Mouse (Mus musculus) left cerebral cortex, postnatal 36 days (tissue): Measurements from ENCODE around the gene Ccnl2. TPM values are rescaled to one million over a fixed set of nuclear protein-coding genes. Genes with fewer than 3 reads are reported as not detected.
A peak's percentile ranks its signal among the peaks of the same experiment; 100 is the strongest.
"Not testable (repeated sequence)": the region's sequence is repeated elsewhere in the genome, so short reads cannot be mapped to it uniquely, and the experiment has no call there.

Source experiments
- DNase-seq, 2 experiments: peaks; one replicate each; pipeline ENCODE4 v3.0.0; 2021 to 2022; ENCODE audit warnings: low spot score in 2 of 2, mixed read lengths in 1 of 2
- intact Hi-C: fragments of 180-260 bp; cut with DNase I; formaldehyde crosslinking; loops from one replicate; pipeline ENCODE4 v1.15.1; 2025
- total RNA-seq, 2 experiments: library from RNA; stranded (reverse); gene quantifications; 2 replicates each; pipeline ENCODE4 v1.2.3; 2021

Ccnl2 gene
- total RNA-seq, 2 experiments from 2014 or later, result 50.4 to 84.5 TPM

DNA sequence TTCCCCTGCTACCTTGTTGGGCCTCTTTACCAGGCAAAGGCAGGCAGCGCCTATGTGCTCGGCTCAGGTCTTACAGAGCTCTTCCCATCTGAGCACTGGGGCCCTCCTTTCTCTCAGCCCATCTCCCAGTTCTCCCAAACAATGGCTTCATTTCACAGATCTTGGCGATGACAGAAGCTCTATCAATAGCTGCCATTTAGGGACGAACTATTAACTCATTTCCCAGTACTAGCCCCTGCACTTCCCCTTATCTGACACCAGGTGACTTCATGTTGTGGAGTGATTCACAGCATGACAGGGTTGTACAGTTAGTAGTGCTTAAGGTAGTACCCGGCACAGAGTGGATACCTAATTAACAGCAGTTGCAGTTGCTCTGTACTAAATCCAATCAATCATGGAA lies 26.5 kb upstream of the Ccnl2 start, which contains the start of gene Tmem88b:
Gene Tmem88b, minus strand, starts transcription at position 56 of the 400 bp plus-strand sequence.
- no peak for DNase-seq
- intact Hi-C loops, result loop anchor here (2.0 kb wide), 1 partner anchor 15 kb away; no protein-coding TSS in a partner anchor

DNA sequence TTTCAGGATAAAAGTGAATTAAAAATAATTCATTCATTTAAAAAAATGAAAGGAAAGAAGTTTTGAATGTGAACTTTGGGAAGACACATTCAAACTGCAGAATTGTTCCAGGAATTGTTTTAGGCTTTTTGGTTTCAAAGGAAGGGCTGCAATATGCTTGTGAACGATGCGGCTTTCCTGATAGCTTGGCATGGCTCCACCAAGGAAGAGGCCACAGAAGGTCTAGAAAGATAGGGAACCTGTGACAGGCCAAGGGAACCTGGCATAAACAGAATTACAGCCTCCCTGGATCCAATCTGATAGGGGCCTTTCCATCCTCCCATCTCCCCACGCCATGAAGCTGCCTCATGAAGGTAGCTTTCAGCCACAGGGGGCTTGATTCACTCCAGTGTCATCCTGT lies 24.0 kb upstream of the Ccnl2 start:
- intact Hi-C loops, result no loop called here
- DNase-seq, result no peak

DNA sequence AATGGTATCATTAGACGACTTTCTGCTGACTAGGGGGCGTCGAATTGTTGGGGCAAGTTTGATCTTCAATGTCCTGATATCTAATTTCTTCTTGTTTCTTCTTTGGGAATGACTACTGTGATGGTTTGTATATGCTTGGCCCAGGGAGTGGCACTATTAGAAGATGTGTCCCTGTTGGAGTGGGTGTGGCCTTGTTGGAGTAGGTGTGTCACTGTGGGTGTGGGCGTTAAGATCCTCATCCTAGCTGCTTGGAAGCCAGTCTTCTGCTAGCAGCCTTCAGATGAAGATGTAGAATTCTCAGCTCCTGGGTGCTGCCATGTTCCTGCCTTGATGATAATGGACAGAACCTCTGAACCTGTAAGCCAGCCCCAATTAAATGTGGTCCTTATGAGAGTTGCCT lies 23.5 kb upstream of the Ccnl2 start:
- DNase-seq, intact Hi-C loops: not testable (repeated sequence)

DNA sequence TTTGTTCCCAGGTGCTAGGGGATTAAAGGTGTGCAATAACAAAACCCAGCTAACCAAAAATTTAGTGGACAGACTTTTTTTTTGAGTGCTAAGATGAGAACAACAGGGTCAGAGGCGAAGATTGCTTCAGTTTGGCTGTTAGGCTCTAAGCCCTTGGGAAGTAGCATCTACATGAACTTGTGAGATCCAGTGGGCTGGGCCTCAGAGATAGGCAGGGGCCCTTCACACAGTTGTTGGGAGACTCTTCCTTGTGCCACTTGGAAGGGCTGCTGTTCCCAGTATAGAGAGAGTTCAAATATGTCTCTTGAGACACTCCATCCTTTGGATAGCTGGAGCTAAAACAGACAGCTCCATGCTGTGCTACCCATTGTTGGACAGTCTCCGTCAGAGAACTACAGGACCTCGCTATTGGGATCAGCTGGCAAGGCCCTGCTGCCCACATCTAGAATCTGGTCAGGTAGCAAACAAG lies 22.2 kb upstream of the Ccnl2 start, which contains the start of gene Ankrd65:
Gene Ankrd65, plus strand, starts transcription at position 419 of the 469 bp plus-strand sequence.
- no peak for DNase-seq
- intact Hi-C loops, result no loop called here

DNA sequence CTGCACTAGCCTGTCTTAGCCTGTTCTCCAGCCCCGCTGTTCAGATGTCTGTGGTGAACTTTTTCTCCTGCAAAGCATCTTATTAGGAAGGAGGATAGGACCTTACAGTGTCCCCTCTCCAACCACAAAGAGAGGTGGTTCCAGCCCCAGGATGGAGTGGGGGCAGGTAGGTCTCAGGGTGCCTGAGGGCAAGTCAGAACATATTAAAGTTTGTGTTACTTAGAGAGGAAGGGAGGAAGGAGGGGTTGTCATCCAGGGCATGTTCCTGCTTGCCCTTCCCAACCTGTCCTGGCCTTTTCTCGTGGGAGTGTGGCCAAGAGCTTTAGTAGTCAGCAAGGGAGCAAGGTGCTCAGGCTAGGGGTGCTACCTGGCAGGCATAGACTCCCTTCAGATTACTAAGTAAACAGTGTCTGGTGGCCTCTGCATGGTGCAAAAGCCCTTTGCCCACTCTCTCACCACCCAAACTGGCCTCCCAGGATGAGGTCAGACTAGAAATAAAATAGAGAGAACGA lies 21.6 kb upstream of the Ccnl2 start:
- intact Hi-C loops, result no loop called here
- DNase-seq, result no peak

- intact Hi-C loops, result no loop called here
- no peak for DNase-seq
These were observed 20.9 kb upstream of the Ccnl2 start for GRCm38 (mm10) chr4:155791240-155791933.

DNA sequence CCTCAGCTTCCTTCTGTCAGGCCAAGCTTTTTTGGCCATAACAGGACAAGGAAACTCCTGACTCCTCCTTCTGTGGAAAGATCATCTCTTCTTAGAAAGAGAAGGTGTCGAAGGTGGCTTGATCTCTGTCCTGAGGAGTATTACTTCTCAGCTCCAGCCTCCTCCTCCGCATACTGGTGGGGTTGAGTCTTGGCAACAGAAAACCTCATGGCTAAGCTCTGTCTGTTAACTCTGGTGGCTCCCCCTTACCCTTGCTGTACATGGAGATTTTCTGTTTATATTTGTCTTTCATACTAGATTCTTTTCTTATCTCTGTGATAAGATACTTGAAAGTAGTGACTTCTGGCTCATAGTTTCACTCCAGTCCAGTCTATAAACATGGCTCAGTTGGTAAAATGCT lies 18.6 kb upstream of the Ccnl2 start:
- DNase-seq, result no peak
- intact Hi-C loops, result no loop called here

GRCm38 (mm10) chr4:155802075-155802474 lies 10.2 kb upstream of the Ccnl2 start:
- no peak for DNase-seq
- intact Hi-C loops, result no loop called here

DNA sequence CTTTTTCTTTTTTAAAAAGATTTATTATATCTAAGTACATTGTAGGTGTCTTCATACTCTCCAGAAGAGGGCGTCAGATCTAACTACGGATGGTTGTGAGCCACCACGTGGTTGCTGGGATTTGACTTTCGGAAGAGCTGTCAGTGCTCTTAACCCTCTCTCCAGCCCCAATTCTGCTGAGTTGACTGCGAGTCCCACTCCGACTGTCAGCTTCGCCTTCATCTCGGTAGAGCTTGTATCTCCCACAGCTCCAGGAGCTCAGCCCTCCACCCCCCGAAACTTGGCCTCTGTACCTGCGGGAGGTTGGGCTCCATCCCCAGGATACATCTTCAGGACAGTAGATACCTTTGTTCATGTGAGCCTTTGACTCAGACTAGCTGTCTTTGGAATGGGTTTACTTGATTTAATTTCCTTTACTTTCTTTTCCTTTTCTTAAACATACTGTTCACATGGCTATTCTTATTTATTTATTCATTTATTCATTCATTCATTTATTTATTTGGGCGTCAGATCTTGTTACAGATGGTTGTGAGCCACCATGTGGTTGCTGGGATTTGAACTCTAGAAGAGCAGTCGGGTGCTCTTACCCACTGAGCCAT lies 9.4 kb upstream of the Ccnl2 start, which contains the start of gene Mrpl20:
Gene Mrpl20, plus strand, starts transcription at position 138 of the 599 bp plus-strand sequence.
- no peak for DNase-seq
- intact Hi-C loops, result no loop called here

DNA sequence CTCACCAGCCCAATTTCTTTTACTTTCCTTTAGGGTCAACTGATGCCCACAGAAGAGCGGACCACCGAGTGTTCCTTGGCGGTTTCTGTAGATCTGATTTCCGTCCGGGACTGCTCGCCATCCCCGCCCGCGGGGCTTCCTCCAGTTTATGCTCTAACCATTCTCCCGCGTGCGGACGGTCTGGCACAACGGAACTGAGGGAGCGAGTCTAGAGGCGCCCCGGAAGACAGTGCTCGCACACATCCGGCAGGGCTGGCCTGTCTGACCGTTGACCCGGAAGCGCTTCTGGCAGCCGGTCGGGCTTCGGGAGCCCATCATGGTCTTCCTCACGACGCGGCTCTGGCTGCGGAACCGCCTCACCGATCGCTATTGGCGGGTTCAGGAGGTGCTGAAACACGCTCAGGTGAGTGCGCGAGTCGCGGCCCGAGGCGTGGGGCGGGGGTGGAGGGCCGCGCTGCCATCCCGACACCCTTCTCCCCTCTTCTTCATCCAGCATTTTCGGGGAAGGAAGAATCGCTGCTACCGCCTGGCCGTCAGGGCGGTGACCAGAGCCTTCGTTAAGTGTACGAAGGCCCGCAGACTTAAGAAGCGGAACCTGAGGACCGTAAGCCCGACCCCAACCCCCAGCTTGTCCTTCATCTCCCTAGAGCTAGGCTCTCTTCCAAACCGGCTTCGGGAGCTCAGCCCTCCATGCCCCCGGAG lies 8.8 kb upstream of the Ccnl2 start:
- DNase-seq, result peak; percentile 95
- intact Hi-C loops, result no loop called here

- DNase-seq, result no peak
- intact Hi-C loops, result no loop called here
These were observed 4.4 kb upstream of the Ccnl2 start for GRCm38 (mm10) chr4:155807841-155808240.

GRCm38 (mm10) chr4:155812665-155813181 lies 434 bp downstream of the Ccnl2 start:
- intact Hi-C loops, result no loop called here
- DNase-seq, result no peak

- intact Hi-C loops, result no loop called here
- DNase-seq, result no peak
These were observed 5.2 kb downstream of the Ccnl2 start for GRCm38 (mm10) chr4:155817533-155817932.

DNA sequence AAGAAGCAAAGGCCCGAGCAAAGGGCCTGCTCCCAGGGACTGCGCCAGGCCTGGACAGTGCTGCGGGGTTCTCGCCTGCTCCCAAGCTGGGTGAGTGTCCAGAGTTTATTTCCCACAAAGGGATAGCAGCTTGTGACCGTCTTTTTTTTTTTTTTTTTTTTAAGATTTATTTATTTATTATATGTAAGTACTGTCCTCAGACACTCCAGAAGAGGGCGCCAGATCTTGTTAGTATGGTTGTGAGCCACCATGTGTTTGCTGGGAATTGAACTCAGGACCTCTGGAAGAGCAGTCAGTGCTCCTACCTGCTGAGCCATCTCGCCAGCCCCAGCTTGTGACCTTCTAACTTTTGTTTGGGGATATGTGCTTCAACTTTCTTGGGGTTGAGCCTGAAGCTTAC lies 8.7 kb downstream of the Ccnl2 start:
- intact Hi-C loops, result no loop called here

DNA sequence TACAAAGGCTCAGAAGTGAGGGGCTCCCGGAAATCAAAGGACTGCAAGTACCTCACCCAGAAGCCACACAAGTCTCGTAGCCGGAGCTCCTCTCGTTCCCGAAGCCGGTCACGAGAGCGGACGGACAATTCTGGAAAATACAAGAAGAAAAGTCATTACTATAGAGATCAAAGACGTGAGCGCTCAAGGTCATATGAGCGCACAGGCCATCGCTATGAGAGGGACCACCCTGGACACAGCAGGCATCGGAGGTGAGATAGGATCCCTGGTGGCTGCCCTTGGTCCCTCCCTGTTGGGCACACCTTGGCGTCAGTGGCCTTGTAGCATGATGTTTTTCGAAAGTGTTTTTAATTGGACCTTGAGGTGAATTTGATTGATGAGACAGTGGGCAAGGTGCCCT lies 11.2 kb downstream of the Ccnl2 start:
- intact Hi-C loops, result no loop called here
- DNase-seq, result no peak

More for the DNA sequence above, 8.7 kb downstream of the Ccnl2 start:
- DNase-seq, result no peak

- intact Hi-C loops, result loop anchor here (2.0 kb wide), 1 partner anchor 113 kb away; the partner anchor contains the start of gene Ube2j2
- no peak for DNase-seq
These were observed 17.6 kb downstream of the Ccnl2 start for GRCm38 (mm10) chr4:155829866-155830265.

- DNase-seq, result no peak
- intact Hi-C loops, result loop anchor here (2.0 kb wide), 1 partner anchor 112 kb away; the partner anchor contains the start of gene Ube2j2
These were observed 18.3 kb downstream of the Ccnl2 start for GRCm38 (mm10) chr4:155830596-155830995.

- DNase-seq, result peak; percentile 94
- intact Hi-C loops, result loop anchor here (2.0 kb wide), 1 partner anchor 112 kb away; the partner anchor contains the start of gene Ube2j2
These were observed 19.0 kb downstream of the Ccnl2 start, which contains the start of gene Aurkaip1 for GRCm38 (mm10) chr4:155831205-155831766. Gene Aurkaip1, plus strand, starts transcription at chr4:155831272.

DNA sequence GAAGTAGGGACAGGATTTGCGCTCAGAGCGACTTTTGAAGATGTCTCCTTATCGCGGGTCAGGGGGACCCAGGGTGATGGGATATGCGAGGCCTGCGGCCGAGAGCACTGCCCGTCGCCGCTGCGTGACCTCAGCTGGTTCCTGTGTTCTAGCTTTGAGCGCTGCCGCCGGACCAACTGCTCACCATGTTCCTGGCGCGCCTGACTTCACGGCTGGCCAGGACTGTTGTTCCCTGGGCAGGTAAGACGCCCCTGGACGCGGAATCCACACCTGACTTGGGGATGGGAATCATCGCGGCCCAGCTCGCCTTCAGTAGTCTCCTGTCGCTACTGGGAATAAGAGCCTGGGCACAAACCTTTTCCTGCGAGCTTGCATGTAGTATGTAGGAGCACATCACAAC lies 19.5 kb downstream of the Ccnl2 start:
- no peak for DNase-seq
- intact Hi-C loops, result loop anchor here (2.0 kb wide), 1 partner anchor 111 kb away; the partner anchor contains the start of gene Ube2j2
